Mouse (Mus musculus) hindbrain, postnatal 0 days (tissue): ENCODE results near the gene Kctd19. TPM values are rescaled to one million over a fixed set of nuclear protein-coding genes. Genes with fewer than 3 reads are reported as not detected.
A peak's percentile ranks its signal among the peaks of the same experiment; 100 is the strongest.

Experiments used
- ATAC-seq: fragments of 200-750 bp; cut with Nextera tagmentation; 2 replicates; pipeline ENCODE4 v1.8.0; 2017; ENCODE audit warnings: mild to moderate bottlenecking, moderate TSS enrichment, moderate library complexity
- DNase-seq: peaks from one replicate; pipeline ENCODE4 v3.0.0-alpha.2; 2015; ENCODE audit warnings: low spot score
- H3K27ac ChIP-seq: fragments of 300-500 bp; sonication (generic); 2 replicates; pipeline ENCODE4 v1.5.1; 2014; ENCODE audit warnings: mild to moderate bottlenecking
- H3K27me3 ChIP-seq: fragments of 300-500 bp; sonication (generic); 2 replicates; pipeline ENCODE4 v1.6.1; 2014; ENCODE audit warnings: low read length, mixed read lengths; ENCODE audit not compliant: insufficient read depth
- H3K36me3 ChIP-seq: fragments of 300-500 bp; sonication (generic); 2 replicates; pipeline ENCODE4 v1.6.1; 2014; ENCODE audit warnings: low read length, mixed read lengths; ENCODE audit not compliant: insufficient read depth
- H3K4me1 ChIP-seq: fragments of 300-500 bp; sonication (generic); 2 replicates; pipeline ENCODE4 v1.6.1; 2014; ENCODE audit warnings: antibody characterized with exemption, low read length, mixed read lengths; ENCODE audit not compliant: insufficient read depth
- H3K4me2 ChIP-seq: fragments of 300-500 bp; sonication (generic); 2 replicates; pipeline ENCODE4 v1.6.1; 2014; ENCODE audit warnings: low read depth, mild to moderate bottlenecking, low read length, moderate library complexity, mixed read lengths
- H3K4me3 ChIP-seq: fragments of 300-500 bp; sonication (generic); 2 replicates; pipeline ENCODE4 v1.5.1; 2014; ENCODE audit warnings: low read length
- H3K9ac ChIP-seq: fragments of 300-500 bp; sonication (generic); replicated peaks from 2 replicates; pipeline ENCODE4 v1.6.1; 2014; ENCODE audit warnings: mild to moderate bottlenecking, low read length, moderate library complexity, mixed read lengths
- H3K9me3 ChIP-seq: fragments of 300-500 bp; sonication (generic); 2 replicates; pipeline ENCODE4 v1.6.1; 2016; ENCODE audit warnings: low read length, mixed read lengths
- CTCF ChIP-seq: IDR thresholded peaks from 2 replicates; pipeline ENCODE4 v1.5.1; 2016; ENCODE audit warnings: antibody characterized with exemption, control low read depth, low read depth
- WGBS: fragments of 180-500 bp; shearing (Covaris S2); extraction: QIAGEN DNeasy Blood & Tissue Kit; methylation state at CpG from one replicate; pipeline ENCODE4 v1.1.7; 2014; 5-methylcytosine and 5-hydroxymethylcytosine counted together
- polyA plus RNA-seq: library from polyadenylated mRNA; unstranded; fragments of >200 nt; fragmentation: Nextera tagmentation; extraction: Ambion mirVana; gene quantifications from 2 replicates; pipeline ENCODE4 v1.2.1, GENCODE M21; 2015
- total RNA-seq: library from RNA; depleted of rRNA; stranded (reverse); fragments of >200 nt; gene quantifications from 2 replicates; pipeline ENCODE4 v1.2.3, GENCODE M21; 2014

Kctd19 gene
- total and polyA plus RNA-seq, 2 experiments from 2014 or later = 0.09 to 0.16 TPM

GRCm38 (mm10) chr8:105450977-105451376 is 37.7 kb upstream of the Kctd19 start:
- H3K27me3 ChIP-seq = no peaks in the 10 kb centered on the region
- WGBS = 28% methylated on average over 1 of the region's 1 CpGs
- no peak for TF ChIP-seq CTCF
- 0 out of 2 replicates have a peak, but pooled peaks cover 3% of the 10 kb centered on the region for H3K4me1 ChIP-seq
- DNase-seq (no peak), ATAC-seq (no peak)
- no peak overlapping the region for H3K27ac ChIP-seq
- H3K4me2 ChIP-seq = no peak overlapping the region
- H3K36me3 ChIP-seq = no peaks in the 10 kb centered on the region
- H3K9me3 ChIP-seq = no peaks in the 10 kb centered on the region
- H3K9ac ChIP-seq = no peak overlapping the region
- no peak overlapping the region for H3K4me3 ChIP-seq

- H3K4me3 ChIP-seq = no peak overlapping the region
- 85% methylated on average over 5 of the region's 5 CpGs for WGBS
- no peak overlapping the region for H3K27ac ChIP-seq
- no peaks in the 10 kb centered on the region for H3K9me3 ChIP-seq
- no peak for TF ChIP-seq CTCF
- no peak overlapping the region for H3K9ac ChIP-seq
- H3K36me3 ChIP-seq = no peaks in the 10 kb centered on the region
- H3K27me3 ChIP-seq = no peaks in the 10 kb centered on the region
- 0 out of 2 replicates have a peak, but pooled peaks cover 3% of the 10 kb centered on the region for H3K4me1 ChIP-seq
- no peak for DNase-seq
- no peak overlapping the region for H3K4me2 ChIP-seq
- ATAC-seq = no peak
Observed at GRCm38 (mm10) chr8:105448596-105448995, 35.3 kb upstream of the Kctd19 start.

- Histone ChIP-seq H3K4me2 (no peak overlapping the region), H3K4me3 (no peak overlapping the region), H3K27me3 (no peaks in the 10 kb centered on the region), H3K4me1 (0 out of 2 replicates have a peak, but pooled peaks cover 3% of the 10 kb centered on the region), H3K9me3 (no peaks in the 10 kb centered on the region), H3K27ac (no peak overlapping the region), H3K9ac (no peak overlapping the region), H3K36me3 (no peaks in the 10 kb centered on the region)
- 97% methylated on average over 3 of the region's 3 CpGs for WGBS
- DNase-seq = no peak
- no peak for ATAC-seq
- no peak for TF ChIP-seq CTCF
Observed at GRCm38 (mm10) chr8:105448188-105448587, 34.9 kb upstream of the Kctd19 start.

GRCm38 (mm10) chr8:105446127-105446552 is 32.8 kb upstream of the Kctd19 start:
- no peaks in the 10 kb centered on the region for H3K36me3 ChIP-seq
- H3K27me3 ChIP-seq = no peaks in the 10 kb centered on the region
- H3K9ac ChIP-seq = no peak overlapping the region
- H3K4me1 ChIP-seq = no peaks in the 10 kb centered on the region
- TF ChIP-seq CTCF = no peak
- H3K9me3 ChIP-seq = no peaks in the 10 kb centered on the region
- WGBS = 5% methylated on average over 4 of the region's 4 CpGs
- peak overlapping the region; percentile 19; the same call in 1 of the 2 replicates for H3K4me2 ChIP-seq
- H3K4me3 ChIP-seq = no peak overlapping the region
- peak overlapping the region; percentile 46; the same call in 1 of the 2 replicates for H3K27ac ChIP-seq
- peak; percentile 82 for DNase-seq
- ATAC-seq = peak; percentile 59; the same call in 1 of the 2 replicates

GRCm38 (mm10) chr8:105445296-105446126 is 32.2 kb upstream of the Kctd19 start:
- H3K9me3 ChIP-seq = no peaks in the 10 kb centered on the region
- no peaks in the 10 kb centered on the region for H3K36me3 ChIP-seq
- DNase-seq (peak; percentile 79), ATAC-seq (peak; percentile 88)
- H3K9ac ChIP-seq = no peak overlapping the region
- peak overlapping the region; percentile 19; the same call in 1 of the 2 replicates for H3K4me2 ChIP-seq
- WGBS = 13% methylated on average over 11 of the region's 11 CpGs
- H3K4me3 ChIP-seq = no peak overlapping the region
- peak; percentile 24; the same call in 1 of the 2 replicates for TF ChIP-seq CTCF
- no peaks in the 10 kb centered on the region for H3K27me3 ChIP-seq
- H3K4me1 ChIP-seq = no peaks in the 10 kb centered on the region
- H3K27ac ChIP-seq = peak overlapping the region; percentile 46

DNA sequence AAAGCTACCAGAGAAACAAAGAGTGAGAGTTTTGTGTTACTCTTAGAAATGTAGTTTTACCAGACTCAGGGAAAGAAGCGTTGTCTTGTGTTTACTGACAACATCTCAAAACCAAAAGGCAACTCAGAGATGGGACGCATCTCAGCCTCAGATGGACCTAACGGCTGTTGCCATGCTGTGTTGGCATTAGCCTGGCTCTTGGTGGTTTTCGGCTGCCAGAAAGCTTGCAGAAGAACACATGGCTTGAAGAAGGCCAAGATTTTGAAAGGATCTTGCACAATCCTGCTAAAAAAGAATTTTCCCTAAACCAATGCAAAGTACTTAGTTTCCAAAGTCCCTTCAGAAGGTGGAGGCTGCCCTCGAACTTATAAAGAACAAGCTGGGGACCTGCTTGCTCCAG is 29.4 kb upstream of the Kctd19 start:
- H3K4me1 ChIP-seq = no peaks in the 10 kb centered on the region

GRCm38 (mm10) chr8:105441433-105441832 is 28.1 kb upstream of the Kctd19 start:
- no peaks in the 10 kb centered on the region for H3K36me3 ChIP-seq
- TF ChIP-seq CTCF = peak; percentile 61
- DNase-seq (peak; percentile 60), ATAC-seq (no peak)
- no peaks in the 10 kb centered on the region for H3K4me1 ChIP-seq
- no peaks in the 10 kb centered on the region for H3K9me3 ChIP-seq
- no peak overlapping the region for H3K27ac ChIP-seq
- H3K9ac ChIP-seq = no peak overlapping the region
- H3K4me2 ChIP-seq = no peak overlapping the region
- 10% methylated on average over 6 of the region's 6 CpGs for WGBS
- H3K27me3 ChIP-seq = no peaks in the 10 kb centered on the region
- no peak overlapping the region for H3K4me3 ChIP-seq

More for the DNA sequence above, 29.4 kb upstream of the Kctd19 start:
- Histone ChIP-seq H3K36me3 (no peaks in the 10 kb centered on the region), H3K27me3 (no peaks in the 10 kb centered on the region), H3K9me3 (no peaks in the 10 kb centered on the region), H3K27ac (no peak overlapping the region), H3K4me3 (no peak overlapping the region), H3K4me2 (no peak overlapping the region), H3K9ac (no peak overlapping the region)
- DNase-seq = no peak
- no peak for ATAC-seq
- WGBS = 80% methylated on average over 5 of the region's 5 CpGs
- TF ChIP-seq CTCF = no peak
